In genomic region chr11:69114621-69115020, GRCm38 (mm10) we compare ENCODE assay signal across 38 mouse cellular contexts. TPM values are rescaled to one million over a fixed set of nuclear protein-coding genes. Genes with fewer than 3 reads are reported as not detected.
"Had no signal": no experiment of that assay in that cellular context is flagged by ENCODE, and none has a peak within 500 bp of the region (broad histone marks: within the 10 kb centered on the region; RNA-seq: fewer than 3 reads in every experiment).

No protein-coding gene starts in this region.

- ATAC-seq: hindbrain, embryonic 16.5 days; hindbrain, postnatal 0 days; inflammation-experienced regulatory T-cells, adult 6 months; intestine, embryonic 15.5 days; intestine, embryonic 16.5 days; intestine, postnatal 0 days had no signal

- H3K9ac ChIP-seq: heart, embryonic 12.5 days; heart, embryonic 13.5 days; heart, embryonic 15.5 days; hindbrain, embryonic 12.5 days; hindbrain, embryonic 13.5 days; hindbrain, embryonic 14.5 days; hindbrain, embryonic 15.5 days; intestine, embryonic 15.5 days; kidney, embryonic 15.5 days had no signal

- H3K4me3 ChIP-seq: heart, embryonic 12.5 days; heart, embryonic 13.5 days; heart, embryonic 15.5 days; hindbrain, embryonic 10.5 days; hindbrain, embryonic 12.5 days; hindbrain, embryonic 13.5 days; hindbrain, embryonic 15.5 days; intestine, embryonic 15.5 days; kidney, embryonic 15.5 days; layer of hippocampus, adult 2 months; left cerebral cortex, adult 2 months had no signal

- H3K9me3 ChIP-seq: heart, embryonic 12.5 days; heart, embryonic 13.5 days; heart, embryonic 15.5 days; hindbrain, embryonic 10.5 days; hindbrain, embryonic 12.5 days; hindbrain, embryonic 13.5 days; hindbrain, embryonic 15.5 days; intestine, embryonic 15.5 days; kidney, embryonic 15.5 days had no signal

- H3K4me2 ChIP-seq: heart, embryonic 11.5 days; heart, embryonic 12.5 days; heart, embryonic 13.5 days; heart, embryonic 15.5 days; hindbrain, embryonic 12.5 days; hindbrain, embryonic 13.5 days; hindbrain, embryonic 14.5 days; hindbrain, embryonic 15.5 days; intestine, embryonic 15.5 days; kidney, embryonic 15.5 days had no signal

- H3K27ac ChIP-seq: heart, embryonic 13.5 days; heart, embryonic 15.5 days; hindbrain, embryonic 10.5 days; hindbrain, embryonic 12.5 days; hindbrain, embryonic 13.5 days; hindbrain, embryonic 14.5 days; hindbrain, embryonic 15.5 days; hindbrain, postnatal 0 days; intestine, embryonic 15.5 days; kidney, embryonic 15.5 days; kidney, postnatal 0 days; layer of hippocampus, adult 2 months; left cerebral cortex, adult 2 months had no signal

- DNase-seq: heart, postnatal 10 days; heart, postnatal 14 days; heart, postnatal 36 days; heart, postnatal 4 days; kidney, adult 11 months; kidney, adult 18-20 months; kidney, adult 2 months; kidney, adult 8-10 months; kidney, adult 9 months; kidney, postnatal 10 days; kidney, postnatal 14 days; kidney, postnatal 36 days; kidney, postnatal 4 days; layer of hippocampus, adult 9-11 months; layer of hippocampus, postnatal 36 days had no signal

- H3K36me3 ChIP-seq: hindbrain, embryonic 13.5 days; intestine, embryonic 15.5 days had no signal

- H3K27me3 ChIP-seq: heart, embryonic 12.5 days; heart, embryonic 13.5 days; heart, embryonic 15.5 days; intestine, embryonic 15.5 days had no signal

RNA-seq across cellular contexts. Expression of gene Hes7, which starts 5.6 kb away (rescaled TPM):
- total RNA-seq: heart, postnatal 36 days; hematopoietic stem cell, adult 5-6 weeks had no signal
- polyA plus RNA-seq: inflammation-experienced regulatory T-cells, adult 6 months had no signal

RNA-seq across cellular contexts. Expression of gene 9130213A22Rik, which starts 7.8 kb away (rescaled TPM):
- total RNA-seq: hematopoietic stem cell, adult 5-6 weeks had no signal
- polyA plus RNA-seq: hindbrain, embryonic 11.5 days had no signal

RNA-seq across cellular contexts. Expression of gene Aloxe3, which starts 11.1 kb away (rescaled TPM):
- total RNA-seq: heart, postnatal 10 days; heart, postnatal 14 days; heart, postnatal 25 days; heart, postnatal 36 days; hematopoietic stem cell, adult 5-6 weeks had no signal
- polyA plus RNA-seq: heart, postnatal 0 days had no signal
